Mouse (Mus musculus): Measurements from ENCODE around the gene Atp5k.
A peak's percentile ranks its signal among the peaks of the same experiment; 100 is the strongest.

Atp5k gene

DNA sequence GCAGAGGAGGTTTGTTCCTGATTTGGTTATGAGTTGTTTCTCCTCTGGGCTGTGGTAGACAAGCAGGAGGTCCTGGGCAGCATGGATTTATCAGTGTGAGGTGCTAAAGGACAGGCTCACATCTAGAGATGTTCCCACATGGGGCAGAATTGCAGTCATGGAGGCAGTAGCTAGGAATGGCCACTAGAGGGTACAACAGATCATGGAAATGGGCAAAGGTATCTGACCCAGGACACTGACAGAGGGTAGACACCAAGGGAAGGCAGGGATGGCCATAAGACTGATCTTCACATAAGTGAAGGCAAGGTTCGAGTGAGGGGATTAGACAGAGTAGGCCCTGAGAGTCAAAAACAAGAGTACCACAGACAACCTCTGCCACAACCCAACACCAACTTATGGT, 7.1 kb downstream of the Atp5k start:
- no peak for DNase-seq (ENCODE audit: low spot score)

DNA sequence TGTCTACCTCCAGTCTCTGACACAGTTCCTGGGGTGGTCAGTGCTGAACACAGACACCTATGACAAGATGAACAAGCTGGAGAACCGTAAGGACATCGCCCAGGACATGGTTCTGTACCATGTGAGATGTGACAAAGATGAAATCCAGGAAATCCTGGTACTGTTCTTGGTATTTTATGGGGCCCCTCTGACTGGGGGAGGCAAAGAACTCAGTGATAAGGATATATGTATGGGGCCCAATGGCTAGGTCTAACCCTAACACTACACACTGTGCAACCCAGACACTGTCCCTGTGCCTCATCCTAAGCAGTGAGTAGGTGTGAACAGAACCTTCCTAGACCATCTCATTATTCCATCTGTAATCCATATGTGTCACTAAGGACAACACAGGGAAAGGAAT, 10.8 kb downstream of the Atp5k start:
- no peak for DNase-seq (ENCODE audit: low spot score)

- no peak for DNase-seq (ENCODE audit: low spot score)
These were observed 11.5 kb downstream of the Atp5k start for GRCm38 (mm10) chr5:108422741-108423140.

- no peak for DNase-seq (ENCODE audit: low spot score)
These were observed 19.5 kb downstream of the Atp5k start for GRCm38 (mm10) chr5:108414711-108415110.

DNA sequence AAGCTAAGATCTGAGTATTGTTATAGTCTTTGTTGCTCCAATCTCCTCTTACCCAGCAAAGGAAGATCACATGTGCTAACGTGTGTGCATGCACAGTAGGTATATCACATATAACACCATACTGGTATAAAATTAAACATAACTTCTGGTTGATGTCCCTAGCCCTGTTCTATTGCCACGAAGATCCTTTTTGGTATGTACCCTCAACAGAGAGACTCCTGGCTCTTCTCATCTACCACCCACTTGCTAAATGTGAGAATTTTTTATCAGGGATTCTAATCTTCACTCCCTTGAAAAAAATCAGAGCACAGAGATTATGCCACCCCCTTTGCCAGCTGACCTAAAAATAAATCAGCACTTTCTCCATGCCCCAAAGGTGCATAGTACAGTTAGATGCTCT, 27.3 kb downstream of the Atp5k start:
- peak; percentile 31 for DNase-seq (ENCODE audit: low spot score)

DNA sequence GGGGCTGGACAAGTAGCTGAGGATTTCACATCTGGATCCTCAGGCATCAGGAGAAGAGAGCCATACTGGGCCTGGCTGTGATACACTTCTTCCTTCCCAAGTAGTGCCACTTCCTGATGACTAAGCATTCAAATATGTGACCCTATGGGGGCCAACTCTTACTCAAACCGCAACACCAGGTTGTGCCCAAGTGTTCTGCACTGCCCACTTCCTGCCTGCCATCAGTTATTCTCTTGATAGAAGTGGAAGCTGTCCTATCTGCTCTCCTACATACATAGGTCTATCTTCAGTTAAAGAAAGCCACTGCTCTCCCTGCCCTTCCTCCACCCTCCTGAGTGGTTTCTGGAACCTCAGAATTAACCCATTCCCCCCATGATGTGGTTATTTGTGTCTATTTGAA, 28.8 kb downstream of the Atp5k start:
- DNase-seq (ENCODE audit: low spot score): no peak

- no peak for DNase-seq (ENCODE audit: low spot score)
These were observed 30.8 kb downstream of the Atp5k start for GRCm38 (mm10) chr5:108403453-108403852.

GRCm38 (mm10) chr5:108389744-108390143, 44.5 kb downstream of the Atp5k start:
- DNase-seq (ENCODE audit: low spot score): no peak

DNA sequence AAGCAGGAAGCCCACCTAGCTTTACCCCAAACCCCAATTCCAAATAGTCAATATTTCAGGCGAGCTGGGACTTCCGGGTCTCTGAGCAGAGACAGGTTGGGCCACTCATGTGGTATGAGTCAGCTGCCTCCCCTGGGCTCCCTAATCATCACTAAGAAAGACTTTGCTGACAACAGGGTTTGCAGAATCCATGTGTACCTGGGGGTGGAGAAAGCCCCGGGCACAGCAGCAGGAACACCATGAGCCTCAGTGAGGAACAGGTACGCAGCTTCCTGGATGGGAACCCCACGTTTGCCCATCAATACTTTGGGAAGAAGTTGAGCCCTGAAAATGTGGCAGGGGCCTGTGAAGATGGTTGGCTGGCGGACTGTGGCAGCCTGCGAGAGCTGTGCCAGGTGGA, 46.0 kb downstream of the Atp5k start, which contains the start of gene Pde6b:
Pde6b (plus strand) TSS at position 191 of the 400 bp plus-strand sequence.
- no peak for DNase-seq (ENCODE audit: low spot score)

- no peak for DNase-seq (ENCODE audit: low spot score)
These were observed 47.8 kb downstream of the Atp5k start for GRCm38 (mm10) chr5:108386449-108386848.

DNA sequence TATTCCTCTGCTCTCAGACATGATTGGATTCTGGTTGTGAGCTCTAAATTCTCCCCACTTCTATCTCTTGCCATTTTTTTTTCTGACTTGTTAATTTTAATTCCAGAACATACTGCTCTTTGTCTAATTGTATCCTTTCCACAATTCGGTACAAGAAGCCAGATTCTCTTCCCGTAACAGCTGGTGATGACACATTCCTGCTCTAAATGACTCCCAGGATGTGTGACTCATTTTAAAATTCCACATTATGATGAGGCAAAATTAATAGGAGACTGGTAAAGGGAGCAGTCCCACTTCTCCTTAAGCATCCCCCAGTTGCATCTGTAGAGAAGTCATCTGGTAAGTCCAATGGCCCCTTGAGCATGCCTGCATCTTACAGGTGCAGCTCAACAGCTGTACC, 48.6 kb downstream of the Atp5k start:
- DNase-seq (ENCODE audit: low spot score): no peak
